Mouse (Mus musculus): ENCODE data around the gene Smim10l2a.

The Smim10l2a gene

GRCm38 (mm10) chrX:56374431-56375128 lies at the start of gene Smim10l2a:
TSS of gene Smim10l2a (plus strand) at chrX:56374586.
- peak; percentile 84 for DNase-seq (ENCODE audit: low read depth, low spot score)

- DNase-seq (ENCODE audit: low read depth, low spot score) = peak; percentile 3
These were observed 42.3 kb upstream of the Smim10l2a start for GRCm38 (mm10) chrX:56332046-56332445.

- DNase-seq (ENCODE audit: low read depth, low spot score) = peak; percentile 35
These were observed 34.1 kb upstream of the Smim10l2a start for GRCm38 (mm10) chrX:56340305-56340704.

- DNase-seq (ENCODE audit: low read depth, low spot score) = no peak
These were observed 31.5 kb upstream of the Smim10l2a start for GRCm38 (mm10) chrX:56342921-56343320.

GRCm38 (mm10) chrX:56346176-56346931 lies 28.0 kb upstream of the Smim10l2a start, which contains the start of gene Zfp449:
TSS of gene Zfp449 (plus strand) at chrX:56346400.
- DNase-seq (ENCODE audit: low read depth, low spot score) = peak; percentile 91

- DNase-seq (ENCODE audit: low read depth, low spot score) = peak; percentile 48
These were observed 27.5 kb upstream of the Smim10l2a start for GRCm38 (mm10) chrX:56346932-56347253.

- no peak for DNase-seq (ENCODE audit: low read depth, low spot score)
These were observed 6.5 kb downstream of the Smim10l2a start for GRCm38 (mm10) chrX:56380852-56381251.

- DNase-seq (ENCODE audit: low read depth, low spot score) = no peak
These were observed 9.8 kb downstream of the Smim10l2a start for GRCm38 (mm10) chrX:56384142-56384541.

GRCm38 (mm10) chrX:56404646-56405045 lies 30.3 kb downstream of the Smim10l2a start:
- no peak for DNase-seq (ENCODE audit: low read depth, low spot score)

- DNase-seq (ENCODE audit: low read depth, low spot score) = no peak
These were observed 31.1 kb downstream of the Smim10l2a start for GRCm38 (mm10) chrX:56405482-56405881.

- no peak for DNase-seq (ENCODE audit: low read depth, low spot score)
These were observed 31.7 kb downstream of the Smim10l2a start for GRCm38 (mm10) chrX:56406128-56406527.

GRCm38 (mm10) chrX:56416277-56416676 lies 41.9 kb downstream of the Smim10l2a start:
- DNase-seq (ENCODE audit: low read depth, low spot score) = peak; percentile 12

GRCm38 (mm10) chrX:56417541-56417940 lies 43.2 kb downstream of the Smim10l2a start:
- no peak for DNase-seq (ENCODE audit: low read depth, low spot score)
